Mouse (Mus musculus) heart, postnatal 0 days (tissue): Measurements from ENCODE around the gene Cnpy1.

Experiments used
- CTCF ChIP-seq: IDR thresholded peaks from 2 replicates; pipeline ENCODE4 v1.5.1; 2016; ENCODE audit warnings: antibody characterized with exemption, control low read depth, low read depth
- EP300 ChIP-seq: IDR thresholded peaks from 2 replicates; pipeline ENCODE4 v1.6.1; 2016; ENCODE audit warnings: antibody characterized with exemption, low read depth

DNA sequence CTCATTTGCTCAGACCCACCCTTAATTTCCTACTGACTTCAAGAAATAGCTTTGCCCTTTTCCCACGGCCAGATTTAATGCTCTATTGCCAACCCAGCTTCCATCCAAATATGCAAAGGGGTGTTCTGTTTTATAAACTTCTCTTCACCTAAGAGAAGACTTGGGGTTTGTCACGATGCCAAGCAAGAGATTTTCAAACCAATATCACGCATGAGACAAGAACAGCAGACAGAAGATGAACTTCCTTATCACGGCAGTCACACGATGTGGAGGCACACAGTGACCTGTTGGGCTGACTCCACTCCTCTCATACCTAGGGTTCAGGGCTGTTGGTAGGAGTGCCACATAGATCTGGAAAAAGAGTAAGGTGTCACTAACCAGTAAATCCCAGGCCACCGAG is 42.5 kb downstream of the Cnpy1 start:
- no peak for TF ChIP-seq CTCF
- no peak for TF ChIP-seq EP300
